Mouse (Mus musculus): Measurements from ENCODE around the gene Pnkd.
"Not testable (repeated sequence)": the region's sequence is repeated elsewhere in the genome, so short reads cannot be mapped to it uniquely, and the experiment has no call there.

Pnkd gene

DNA sequence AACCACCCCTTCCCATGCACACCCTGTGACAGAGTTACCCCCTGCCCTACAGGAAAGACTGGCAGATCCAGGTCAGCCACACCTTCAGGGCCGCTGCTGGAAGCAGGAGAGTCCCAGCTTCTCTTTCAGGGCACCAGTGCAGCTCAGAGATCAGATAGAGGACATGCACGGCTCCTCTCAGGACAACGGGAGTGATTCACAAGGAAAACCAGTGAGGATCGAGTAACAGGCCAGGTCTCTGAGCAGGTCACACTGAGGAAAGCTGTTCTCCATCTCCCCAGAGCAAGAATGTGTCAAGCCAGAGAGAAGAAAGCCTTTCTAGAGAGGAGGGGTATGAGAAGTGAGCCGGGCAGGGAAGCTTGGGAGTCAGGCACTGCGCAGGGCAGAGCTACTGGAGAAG, 11.7 kb downstream of the Pnkd start:
- no peak for DNase-seq (ENCODE audit: low spot score)

DNA sequence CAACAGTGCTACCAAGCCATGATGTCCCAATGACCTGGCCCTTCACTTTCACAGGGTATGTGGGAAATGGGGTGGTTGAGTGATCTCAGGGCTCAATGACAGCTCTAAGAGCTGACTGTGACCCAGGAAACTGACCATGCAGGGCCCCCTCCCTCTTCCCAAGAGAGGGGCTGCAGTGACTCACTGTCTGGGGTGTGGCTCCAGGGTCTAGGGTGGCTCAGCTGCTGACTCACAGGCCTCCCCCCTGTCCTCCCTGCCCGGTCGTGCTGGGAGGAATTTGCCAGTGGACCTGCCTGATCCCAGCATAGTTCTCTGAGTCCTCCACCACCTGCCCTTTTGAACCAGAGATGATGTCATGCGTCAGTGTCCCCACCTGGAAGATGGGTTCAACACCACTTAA, 12.5 kb downstream of the Pnkd start:
- no peak for DNase-seq (ENCODE audit: low spot score)

DNA sequence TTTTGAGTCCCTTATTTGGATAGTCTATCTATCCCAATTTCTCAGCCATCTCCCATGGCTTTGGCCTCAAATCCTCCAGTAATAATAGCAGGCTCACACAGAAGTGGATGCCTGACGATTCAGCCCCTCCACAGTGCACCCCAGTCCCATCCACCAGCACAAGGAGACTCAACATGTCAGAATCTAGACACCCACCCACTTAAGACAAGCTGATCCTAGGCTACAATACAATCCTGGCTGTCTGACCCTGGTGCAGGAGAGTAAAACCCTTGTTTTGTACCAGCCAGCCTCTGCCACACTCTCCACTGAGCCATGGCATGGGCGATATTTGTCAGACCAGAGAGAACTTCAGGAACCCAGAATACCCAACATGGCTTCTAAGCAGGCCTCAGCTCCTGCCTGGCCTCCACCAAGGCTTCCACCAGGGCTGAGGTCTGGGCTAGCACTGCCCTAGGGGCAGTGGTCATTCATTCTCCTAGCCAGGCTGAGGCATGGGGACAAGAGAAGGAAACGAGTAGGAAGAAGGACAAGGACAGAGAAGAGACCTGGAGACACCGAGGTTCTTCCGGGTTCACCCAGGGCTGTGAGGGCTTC, 13.5 kb downstream of the Pnkd start:
- no peak for DNase-seq (ENCODE audit: low spot score)

DNA sequence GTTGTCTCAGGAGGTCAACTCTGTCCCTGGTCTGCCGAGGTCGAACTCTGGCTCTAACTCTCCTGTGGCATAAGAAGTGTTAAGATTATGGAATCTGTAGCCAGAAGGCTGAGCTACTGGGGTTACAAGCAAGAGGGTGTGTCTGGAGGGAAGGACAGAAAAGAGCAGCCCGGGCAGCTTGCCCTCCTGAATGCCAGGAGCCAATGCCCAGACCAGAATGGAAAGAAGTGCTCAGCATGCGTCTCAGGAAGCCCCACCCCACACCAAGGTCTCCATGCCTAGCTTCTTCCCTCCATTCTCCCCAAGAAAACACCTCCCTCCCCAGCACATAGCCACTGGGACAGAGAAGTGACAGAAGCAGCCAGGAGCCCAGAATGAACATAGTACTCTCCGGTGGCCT, 14.3 kb downstream of the Pnkd start:
- DNase-seq (ENCODE audit: low spot score), result no peak

DNA sequence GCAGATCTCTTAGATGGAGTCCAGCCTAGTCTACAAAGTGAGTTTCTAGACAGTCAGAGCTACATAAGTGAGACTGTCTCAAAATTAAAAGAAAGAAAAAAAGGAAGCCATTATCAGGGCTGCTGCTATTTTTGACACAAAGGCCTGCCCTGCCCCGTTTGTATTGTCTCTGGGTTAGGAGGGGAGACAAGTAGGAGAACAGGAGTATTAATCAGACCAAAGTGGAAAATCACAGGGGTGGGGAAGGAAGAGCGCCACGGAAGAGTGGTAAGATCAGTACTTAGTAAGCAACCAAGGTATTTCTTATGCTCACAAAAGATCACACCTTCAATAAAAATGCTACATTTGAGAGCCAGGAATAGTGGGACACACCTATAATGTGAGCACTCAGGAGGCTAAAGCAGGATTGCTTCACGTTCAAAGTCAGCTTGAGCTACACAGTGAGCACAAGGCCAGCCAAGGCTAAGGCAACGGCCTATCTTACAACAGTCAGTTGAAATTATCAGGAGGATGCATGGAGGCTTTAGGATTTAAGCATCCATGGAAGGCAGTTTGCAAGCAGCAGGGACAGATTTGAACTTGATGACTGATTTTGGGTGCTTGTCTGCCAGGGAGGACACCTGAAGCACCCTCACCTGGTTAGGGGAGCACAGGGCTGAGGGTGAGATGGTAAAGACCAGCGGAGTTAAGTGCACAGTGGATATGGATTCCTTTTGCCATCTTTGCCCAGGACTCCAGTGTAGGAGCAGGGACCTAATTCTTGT, 15.8 kb downstream of the Pnkd start:
- no peak for DNase-seq (ENCODE audit: low spot score)

DNA sequence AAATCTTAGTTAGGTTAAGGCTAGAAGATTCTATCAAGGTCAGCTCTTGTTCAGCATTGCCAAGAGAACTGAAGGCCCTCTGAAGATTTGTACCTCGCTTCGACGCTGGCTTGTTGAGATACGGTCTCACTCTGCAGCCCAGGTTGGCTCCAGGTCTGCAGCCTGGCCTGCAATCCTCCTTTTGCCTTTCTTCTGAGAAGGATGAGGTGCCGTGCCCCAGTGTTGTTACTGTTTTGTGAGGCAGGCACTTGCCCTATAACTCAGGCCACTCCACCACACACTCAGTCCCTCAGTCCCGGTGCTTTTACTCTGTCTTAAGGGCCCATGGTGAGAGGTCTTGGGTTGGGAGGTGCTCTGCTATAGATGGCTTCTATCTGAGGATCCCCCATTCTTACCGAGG, 17.5 kb downstream of the Pnkd start:
- no peak for DNase-seq (ENCODE audit: low spot score)

DNA sequence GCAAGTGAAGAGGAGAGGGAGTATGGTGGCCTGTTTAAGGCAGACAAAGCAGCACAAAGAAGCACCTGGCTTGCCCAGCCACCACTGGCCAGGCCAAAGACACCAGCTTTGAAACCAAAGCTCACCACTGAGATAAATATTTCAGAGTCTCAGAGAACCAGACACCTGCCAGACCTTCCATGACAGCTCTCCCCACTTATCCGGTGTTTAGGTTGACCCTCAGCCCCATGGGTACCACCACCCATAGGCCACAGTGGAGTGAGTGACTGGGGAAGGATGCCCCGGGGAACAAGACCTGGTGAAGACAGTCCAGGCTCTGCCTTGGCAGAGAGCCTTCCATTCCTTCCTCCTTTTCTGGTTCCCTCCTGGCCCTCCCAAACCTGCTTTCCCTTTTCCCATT, 18.1 kb downstream of the Pnkd start:
- DNase-seq (ENCODE audit: low spot score), result no peak

DNA sequence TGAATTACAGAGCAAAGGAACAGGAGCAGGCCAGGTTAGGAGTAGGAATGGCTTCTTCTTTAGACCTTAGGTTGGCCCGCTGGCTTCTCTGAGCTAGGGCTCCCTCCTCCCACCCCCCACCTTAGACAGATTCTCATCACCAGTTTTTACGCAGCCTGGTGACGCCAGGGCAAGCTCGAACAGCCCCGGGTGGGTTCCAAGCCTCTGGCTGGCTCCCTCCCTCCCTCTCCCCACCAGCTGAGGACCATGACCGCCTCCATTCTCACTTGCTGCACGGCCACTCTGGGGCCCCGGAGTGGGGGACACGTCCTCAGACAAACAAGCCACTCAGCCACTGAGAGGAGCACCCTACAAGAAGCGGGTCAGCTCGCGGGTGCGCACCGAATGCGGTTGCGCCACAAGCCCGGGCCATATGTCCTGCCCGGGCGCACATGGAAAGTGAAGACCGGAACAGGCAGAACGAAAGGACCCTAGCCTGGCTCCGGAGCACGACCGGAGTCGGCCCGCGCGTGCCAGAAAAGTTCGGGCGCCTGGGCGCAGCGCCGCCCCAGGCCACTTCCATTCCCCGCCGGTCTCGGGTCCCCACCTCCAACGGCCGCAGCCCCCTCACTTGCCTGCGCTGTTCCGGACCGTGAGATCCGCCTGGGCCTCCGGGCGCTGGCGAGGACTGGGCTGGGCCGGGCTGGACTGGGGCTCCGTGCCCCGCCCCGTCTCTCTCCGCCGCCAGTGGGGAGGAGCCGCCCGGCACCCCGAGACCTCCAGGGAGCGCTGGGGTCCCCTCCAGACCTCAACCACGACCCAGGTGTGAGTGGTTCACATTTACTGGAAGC, 19.0 kb downstream of the Pnkd start:
- DNase-seq (ENCODE audit: low spot score), result peak; percentile 57

DNA sequence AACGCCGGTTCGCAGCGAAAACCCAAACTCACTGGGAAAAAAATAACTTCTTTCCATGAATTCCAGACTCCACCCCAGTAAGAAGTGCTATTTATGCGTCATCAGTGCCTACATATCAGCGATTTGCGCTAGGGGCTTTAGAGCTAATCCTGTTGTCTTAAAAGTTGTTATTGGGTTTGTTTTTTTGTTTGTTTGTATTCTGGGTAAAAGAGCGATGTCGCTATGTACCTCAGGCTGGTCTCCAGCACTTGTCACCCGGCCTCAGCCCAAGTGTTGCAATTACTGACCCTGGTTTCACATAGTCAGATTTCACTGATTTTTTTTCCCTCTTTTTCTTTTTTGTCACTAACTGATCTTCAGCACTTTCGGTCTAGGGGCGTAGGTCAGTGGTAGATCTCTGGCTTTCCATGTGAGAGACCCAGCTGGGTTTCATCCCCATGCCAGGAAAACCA, 19.6 kb downstream of the Pnkd start:
- DNase-seq (ENCODE audit: low spot score), result no peak

DNA sequence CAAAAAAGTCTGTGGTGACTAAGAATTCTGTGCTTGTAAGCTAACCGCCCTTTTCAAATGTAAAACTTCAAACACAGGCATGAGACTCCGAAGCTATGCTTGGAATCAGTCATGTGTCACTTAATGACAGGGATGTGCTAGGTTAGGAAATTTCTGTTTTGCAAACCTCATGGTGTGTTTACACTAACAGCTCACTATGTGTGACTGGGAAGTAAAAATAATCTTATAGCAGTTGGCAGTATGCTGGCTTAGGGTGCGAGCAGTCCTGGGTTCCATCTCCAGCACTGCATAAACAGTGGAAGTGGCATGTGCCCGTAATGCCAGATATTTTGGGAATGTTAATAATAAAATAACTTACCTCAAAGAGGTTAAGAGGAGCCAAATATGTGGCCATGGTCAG, 20.2 kb downstream of the Pnkd start:
- DNase-seq (ENCODE audit: low spot score), result no peak

DNA sequence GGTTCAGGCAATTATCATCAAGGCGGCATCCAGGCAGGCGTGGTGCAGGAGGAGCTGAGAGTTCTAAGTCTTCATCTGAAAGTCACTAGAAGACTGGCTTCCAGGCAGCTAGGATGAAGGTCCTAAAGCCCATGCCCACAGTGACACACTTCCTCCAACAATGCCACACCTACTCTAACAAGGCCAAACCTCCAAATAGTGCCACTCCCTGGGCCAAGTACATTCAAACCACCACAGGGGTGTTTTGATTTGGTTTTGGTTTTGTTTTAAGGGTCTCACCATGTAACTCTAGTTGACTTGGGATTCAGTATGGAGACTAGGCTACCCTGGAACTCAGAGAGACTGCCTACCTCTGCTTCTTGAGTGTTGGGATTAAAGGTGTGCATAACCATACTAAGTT, 20.8 kb downstream of the Pnkd start, which contains the start of gene Tmbim1:
Tmbim1 (minus strand) TSS at position 101 of the 400 bp plus-strand sequence.
- DNase-seq (ENCODE audit: low spot score), result no peak

DNA sequence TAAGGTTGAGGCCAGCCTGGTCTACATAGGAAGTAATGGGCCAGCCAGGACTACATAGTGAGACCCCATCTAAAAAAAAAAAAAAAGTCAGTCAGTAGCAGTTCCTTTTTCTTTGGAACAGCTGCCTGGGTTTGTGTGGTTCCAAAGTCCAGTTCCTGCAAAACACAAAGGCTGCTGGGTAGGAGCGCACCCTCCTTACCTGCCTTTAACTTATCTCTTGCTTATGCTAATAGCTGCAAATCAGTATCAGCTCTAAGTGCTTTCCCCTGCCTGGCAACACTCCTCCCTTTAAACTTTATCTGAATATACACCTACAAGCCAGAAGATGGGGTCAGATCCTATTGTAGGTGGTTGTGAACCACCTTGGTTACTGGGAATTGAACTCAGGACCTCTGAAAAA, 22.4 kb downstream of the Pnkd start:
- DNase-seq (ENCODE audit: low spot score), result no peak

DNA sequence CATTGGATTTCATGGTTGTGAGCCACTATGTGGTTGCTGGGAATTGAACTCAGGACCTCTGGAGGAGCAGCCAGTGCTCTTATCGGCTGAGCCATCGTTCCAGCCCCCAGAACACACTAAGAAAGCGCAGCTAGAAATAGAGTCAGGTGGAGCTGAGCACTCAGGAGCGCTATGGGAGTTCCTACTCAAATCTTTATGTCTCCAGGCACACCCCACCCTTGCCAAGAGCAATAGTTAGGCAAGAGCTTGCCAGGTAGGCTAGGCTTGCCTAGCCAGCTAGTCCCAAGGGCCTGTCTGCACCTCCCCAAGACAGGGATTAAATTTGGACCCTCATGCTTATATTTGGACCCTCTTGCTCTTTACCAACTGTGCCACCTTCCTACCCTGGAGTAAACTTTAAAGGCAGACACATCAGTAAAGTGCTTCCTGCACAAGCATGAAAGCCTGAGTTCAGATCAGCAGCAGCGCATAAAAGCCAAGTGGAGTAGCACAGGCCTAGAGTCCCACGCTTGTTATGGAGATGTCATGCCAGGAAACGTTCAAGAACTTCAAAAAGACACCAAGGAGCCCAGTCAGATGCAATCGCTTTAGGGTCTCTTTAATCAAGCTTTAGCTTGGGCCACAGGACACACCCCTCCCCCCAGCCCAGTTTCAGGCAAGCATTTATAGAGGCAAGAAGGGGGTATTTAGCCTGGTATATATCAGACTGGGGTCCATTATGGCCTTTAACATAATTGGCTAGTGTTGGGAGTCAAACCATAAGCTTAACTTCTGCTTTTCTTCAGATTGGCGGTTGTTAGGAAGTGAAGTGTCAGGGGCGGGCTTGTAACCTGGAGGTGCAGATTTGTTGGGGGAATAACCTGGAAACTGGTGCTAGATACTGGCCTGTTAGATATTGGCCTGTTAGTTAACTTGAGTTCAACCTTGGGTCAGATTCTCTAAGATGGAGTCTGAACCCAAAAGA, 23.6 kb downstream of the Pnkd start:
- no peak for DNase-seq (ENCODE audit: low spot score)

DNA sequence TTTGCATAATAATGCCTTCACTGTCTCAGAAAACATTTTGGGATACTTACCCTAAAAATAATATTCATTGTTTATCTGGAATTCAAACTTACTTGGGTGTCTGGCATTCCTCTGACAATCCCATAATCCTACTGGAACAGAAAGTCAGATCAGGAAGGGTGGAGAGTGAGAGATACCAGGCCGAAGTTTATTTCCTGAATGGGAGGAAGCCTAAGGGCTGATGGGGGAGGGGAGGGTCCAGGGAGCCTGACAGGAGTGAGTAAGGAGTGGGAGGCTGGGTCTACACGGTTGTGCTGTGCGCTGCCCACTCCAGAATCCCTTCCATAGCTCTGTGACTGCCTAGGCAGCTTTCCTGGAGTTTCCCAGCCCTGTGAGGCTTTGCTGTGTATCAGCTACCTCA, 25.0 kb downstream of the Pnkd start:
- DNase-seq (ENCODE audit: low spot score), result no peak

DNA sequence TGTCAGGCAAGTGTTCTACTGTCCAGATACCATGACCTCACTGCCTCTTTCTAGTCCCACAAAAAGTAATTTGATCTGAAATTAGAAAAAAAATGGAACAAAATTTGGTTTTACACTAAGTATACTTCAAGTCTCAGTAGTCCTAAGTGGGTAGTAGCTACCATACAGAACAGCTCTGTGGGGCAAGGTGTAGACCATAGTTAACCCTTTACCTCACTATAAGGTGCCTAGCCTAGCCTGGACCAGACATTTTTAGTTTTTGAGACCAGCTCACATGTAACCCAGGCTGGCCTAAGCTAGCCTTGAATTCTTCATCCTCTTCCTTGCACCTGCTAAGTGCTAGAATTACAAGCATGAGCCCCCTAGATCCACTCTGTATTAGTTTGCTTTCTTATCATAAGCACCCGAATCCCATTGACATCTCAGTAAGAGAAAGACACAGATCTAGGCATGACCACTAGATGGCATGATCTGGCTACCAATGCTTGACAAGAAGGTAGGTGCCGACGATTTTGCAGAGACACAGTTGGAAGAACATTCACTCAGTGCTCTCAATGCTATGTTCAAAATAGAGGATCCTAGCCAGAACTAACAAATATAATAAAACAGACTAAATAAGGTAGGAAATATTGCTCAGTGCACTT, 28.4 kb downstream of the Pnkd start:
- peak; percentile 91 for DNase-seq (ENCODE audit: low spot score)

DNA sequence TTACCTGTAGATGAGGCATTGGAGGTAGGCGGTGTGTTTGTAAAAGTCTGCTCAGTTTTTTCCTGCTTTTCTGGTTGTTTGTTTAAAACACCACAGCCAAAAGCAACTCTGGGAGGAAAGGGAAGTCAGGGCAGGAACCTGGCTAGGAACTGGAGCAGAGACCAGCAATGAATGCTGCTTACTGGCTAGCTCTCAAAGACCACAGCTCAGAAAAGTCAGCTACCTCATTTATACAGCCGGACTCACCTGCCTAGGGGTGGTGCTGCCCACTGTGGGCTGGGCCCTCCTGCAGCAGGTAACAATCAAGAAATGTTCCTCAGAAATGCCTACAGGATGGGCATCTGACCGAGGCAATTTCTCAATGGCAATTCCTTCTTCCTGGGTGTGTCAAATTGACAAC, 30.1 kb downstream of the Pnkd start:
- no peak for DNase-seq (ENCODE audit: low spot score)

DNA sequence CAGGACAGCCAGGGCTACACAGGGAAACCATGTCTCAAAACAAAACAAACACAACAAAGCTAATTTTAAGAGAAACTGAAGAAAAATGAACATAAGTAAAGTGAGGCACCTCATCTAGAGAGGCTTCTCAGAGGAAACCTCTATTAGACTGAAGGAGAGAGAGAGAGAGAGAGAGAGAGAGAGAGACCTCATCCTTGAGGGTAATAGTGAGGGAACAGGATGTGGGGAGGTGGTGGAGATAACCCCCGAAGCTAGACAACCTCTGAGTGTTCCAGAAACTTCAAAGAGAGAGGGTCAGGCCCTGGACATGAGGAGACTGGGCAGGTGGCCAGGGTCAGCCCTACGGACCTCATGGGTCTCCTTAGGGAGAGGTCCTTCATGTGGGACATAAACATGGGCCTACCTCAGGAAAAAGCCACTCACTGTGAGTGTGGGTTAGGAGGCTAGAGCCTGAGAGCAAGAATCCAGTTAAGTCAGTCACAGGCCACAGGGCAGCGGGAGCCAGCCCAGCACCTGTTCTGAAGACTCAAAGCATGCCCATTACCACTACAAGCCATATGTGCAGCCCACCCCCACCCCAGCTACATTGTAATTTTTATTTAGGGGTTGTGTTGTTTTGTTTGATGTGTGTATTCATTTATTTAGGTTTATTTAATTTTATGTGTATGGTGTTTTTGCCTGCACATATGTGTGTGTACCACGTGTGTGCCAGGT, 31.5 kb downstream of the Pnkd start:
- no peak for DNase-seq (ENCODE audit: low spot score)

DNA sequence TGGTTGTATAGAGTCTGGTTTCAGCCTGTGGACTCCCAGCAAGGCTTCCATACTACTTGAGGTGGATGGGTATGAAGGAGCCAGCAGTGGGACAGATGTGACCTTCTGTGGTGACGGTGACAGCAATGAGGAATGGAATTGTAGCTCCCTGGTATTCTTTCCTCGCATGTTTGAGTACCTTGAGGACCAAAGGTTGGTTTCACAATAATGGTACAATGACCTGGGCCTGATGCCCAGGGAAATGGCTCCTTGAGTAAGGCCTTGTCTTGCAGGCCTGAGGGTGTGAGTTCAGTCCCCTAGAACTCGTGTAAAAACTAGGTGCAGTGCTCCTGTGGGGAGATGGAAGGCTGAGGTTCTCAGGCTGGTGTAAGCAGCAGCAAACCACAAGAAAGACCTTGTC, 34.0 kb downstream of the Pnkd start:
- DNase-seq (ENCODE audit: low spot score), result no peak

DNA sequence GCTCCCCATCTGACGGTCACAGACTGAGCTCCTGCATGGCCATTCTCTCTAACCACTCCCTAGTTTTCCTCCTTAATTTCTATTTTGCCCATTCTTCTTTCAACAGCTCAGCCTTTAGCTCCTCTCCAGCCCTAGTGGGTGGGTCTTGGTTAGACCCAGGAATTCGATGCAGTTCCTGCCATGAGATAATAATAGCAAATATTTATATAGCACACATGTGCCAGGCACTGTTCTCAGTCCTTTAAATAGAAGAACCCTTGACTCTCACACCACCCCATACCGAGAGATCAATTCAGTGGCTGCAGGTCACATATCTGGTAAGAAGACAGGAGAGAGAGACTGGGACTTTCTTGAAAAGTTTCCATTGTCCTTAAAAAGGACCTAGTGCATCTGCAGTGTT, 36.7 kb downstream of the Pnkd start:
- no peak for DNase-seq (ENCODE audit: low spot score)

DNA sequence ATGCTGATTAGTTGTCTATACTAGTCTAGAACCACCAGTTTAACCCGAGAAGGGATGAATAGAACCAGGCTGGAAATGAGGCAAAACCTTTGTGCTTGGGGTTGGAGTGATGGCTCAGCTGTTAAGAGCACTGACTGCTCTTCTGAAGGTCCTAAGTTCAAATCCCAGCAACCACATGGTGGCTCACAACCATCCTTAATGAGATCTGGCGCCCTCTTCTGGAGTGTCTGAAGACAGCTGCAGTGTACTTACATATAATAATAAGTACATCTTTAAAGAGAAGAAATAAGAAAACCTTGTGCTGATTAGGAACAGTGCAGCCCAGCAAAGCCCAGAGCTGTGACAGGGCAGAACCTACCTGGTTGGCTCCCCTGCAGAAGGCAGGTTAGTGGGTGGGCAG, 42.2 kb downstream of the Pnkd start:
- not testable (repeated sequence) for DNase-seq (ENCODE audit: low spot score)

Measured in retina, embryonic 14.5 days (tissue).